Mouse (Mus musculus) forebrain, embryonic 13.5 days (tissue): Measurements from ENCODE around the gene 5730455P16Rik. TPM values are rescaled to one million over a fixed set of nuclear protein-coding genes. Genes with fewer than 3 reads are reported as not detected.

Source experiments
- ATAC-seq: fragments of 200-750 bp; cut with Nextera tagmentation; 2 replicates; pipeline ENCODE4 v1.8.0; 2017
- H3K27ac ChIP-seq: fragments of 300-500 bp; sonication (generic); 2 replicates; pipeline ENCODE4 v1.5.1; 2015; ENCODE audit warnings: inconsistent platforms, mild to moderate bottlenecking, moderate library complexity
- H3K27me3 ChIP-seq: fragments of 300-500 bp; sonication (generic); 2 replicates; pipeline ENCODE4 v1.6.1; 2015; ENCODE audit warnings: mild to moderate bottlenecking, inconsistent platforms
- H3K36me3 ChIP-seq: fragments of 300-500 bp; sonication (generic); 2 replicates; pipeline ENCODE4 v1.6.1; 2015; ENCODE audit warnings: mild to moderate bottlenecking, inconsistent platforms; ENCODE audit not compliant: poor library complexity, severe bottlenecking
- H3K4me1 ChIP-seq: fragments of 300-500 bp; sonication (generic); 2 replicates; pipeline ENCODE4 v1.6.1; 2015; ENCODE audit warnings: inconsistent platforms
- H3K4me2 ChIP-seq: fragments of 300-500 bp; sonication (generic); 2 replicates; pipeline ENCODE4 v1.6.1; 2015; ENCODE audit warnings: inconsistent platforms, mild to moderate bottlenecking, moderate library complexity
- H3K4me3 ChIP-seq: fragments of 300-500 bp; sonication (generic); 2 replicates; pipeline ENCODE4 v1.5.1; 2015; ENCODE audit warnings: mild to moderate bottlenecking, inconsistent platforms
- H3K9ac ChIP-seq: fragments of 300-500 bp; sonication (generic); 2 replicates; pipeline ENCODE4 v1.6.1; 2015; ENCODE audit warnings: mild to moderate bottlenecking, inconsistent platforms
- H3K9me3 ChIP-seq: fragments of 300-500 bp; sonication (generic); replicated peaks from 2 replicates; pipeline ENCODE4 v1.6.1; 2016; ENCODE audit warnings: inconsistent platforms
- WGBS: fragments of 180-500 bp; shearing (Covaris S2); methylation state at CpG from one replicate; pipeline ENCODE4 v1.1.7; 2015; 5-methylcytosine and 5-hydroxymethylcytosine counted together
- polyA plus RNA-seq: library from polyadenylated mRNA; unstranded; fragments of >200 nt; fragmentation: Nextera tagmentation; extraction: Ambion mirVana; gene quantifications from 2 replicates; pipeline ENCODE4 v1.2.1, GENCODE M21; 2015

5730455P16Rik gene
- polyA plus RNA-seq, 1 experiment from 2014 or later = 30.3 TPM

DNA sequence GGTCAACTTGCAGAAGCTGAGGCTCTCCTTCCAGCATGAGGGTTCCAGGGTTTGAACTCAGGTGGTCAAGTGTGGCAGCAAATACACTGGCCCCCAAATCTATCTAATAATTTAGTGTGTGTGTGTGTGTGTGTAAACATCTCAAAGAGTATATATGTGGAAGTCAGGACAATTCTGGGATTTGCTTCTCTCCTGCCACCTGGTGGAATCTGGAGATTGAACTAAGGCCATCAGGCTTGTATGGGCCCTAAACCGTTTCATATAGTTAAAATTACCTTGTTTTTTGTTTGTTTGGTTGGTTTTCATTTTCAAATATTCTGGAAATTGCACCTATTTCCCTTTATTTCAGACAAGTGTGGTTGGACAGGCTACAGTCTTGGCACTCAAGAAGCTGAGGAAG is 8.9 kb downstream of the 5730455P16Rik start:
- H3K27me3 ChIP-seq = no peaks in the 10 kb centered on the region

GRCm38 (mm10) chr11:80354832-80355231 is 23.0 kb downstream of the 5730455P16Rik start:
- ATAC-seq = no peak
- 28% methylated on average over 4 of the region's 4 CpGs for WGBS
- Histone ChIP-seq H3K36me3 (peaks cover 13% of the 10 kb centered on the region), H3K9ac (no peak overlapping the region), H3K4me2 (no peak overlapping the region), H3K4me1 (no peaks in the 10 kb centered on the region), H3K27ac (no peak overlapping the region), H3K9me3 (no peaks in the 10 kb centered on the region), H3K27me3 (no peaks in the 10 kb centered on the region), H3K4me3 (no peak overlapping the region)

More for the DNA sequence above, 8.9 kb downstream of the 5730455P16Rik start:
- peaks cover 76% of the 10 kb centered on the region for H3K36me3 ChIP-seq
- no peak overlapping the region for H3K4me3 ChIP-seq
- WGBS = 90% methylated on average over 1 of the region's 1 CpGs
- H3K4me1 ChIP-seq = no peaks in the 10 kb centered on the region
- H3K27ac ChIP-seq = no peak overlapping the region
- no peaks in the 10 kb centered on the region for H3K9me3 ChIP-seq
- no peak overlapping the region for H3K9ac ChIP-seq
- H3K4me2 ChIP-seq = no peak overlapping the region
- no peak for ATAC-seq

DNA sequence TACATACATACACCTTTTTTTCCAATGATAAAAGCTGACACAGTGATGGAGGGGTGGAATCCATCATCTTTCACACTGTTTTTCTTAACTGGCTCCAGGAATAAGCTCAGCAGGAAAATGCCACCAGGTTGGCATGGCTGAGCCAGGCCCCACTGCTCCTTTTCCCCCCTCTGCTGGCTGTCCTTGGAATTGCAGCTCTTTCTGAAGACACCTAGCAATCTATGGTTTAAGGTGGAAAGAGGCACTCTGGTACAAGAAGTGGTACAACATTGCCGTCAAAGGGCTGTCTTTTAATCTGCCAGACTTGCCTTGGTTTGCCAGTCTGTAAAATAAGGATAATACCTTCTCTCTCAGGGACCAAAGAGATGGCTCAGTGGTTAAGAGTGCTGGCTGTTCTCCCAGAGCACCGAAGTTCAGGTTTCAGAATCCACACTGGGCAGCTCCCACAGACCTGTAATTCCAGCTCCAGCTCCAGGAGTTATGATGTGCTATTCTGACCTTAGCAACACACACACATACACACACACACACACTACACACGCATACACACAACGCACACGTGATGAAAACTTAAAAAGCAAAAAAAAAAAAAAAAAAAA is 25.9 kb downstream of the 5730455P16Rik start:
- Histone ChIP-seq H3K27me3 (no peaks in the 10 kb centered on the region), H3K27ac (no peak overlapping the region), H3K4me3 (no peak overlapping the region), H3K4me2 (no peak overlapping the region), H3K4me1 (no peaks in the 10 kb centered on the region), H3K9ac (no peak overlapping the region), H3K9me3 (no peaks in the 10 kb centered on the region), H3K36me3 (peaks cover 13% of the 10 kb centered on the region)
- 71% methylated on average over 5 of the region's 5 CpGs for WGBS
- ATAC-seq = no peak

- no peak overlapping the region for H3K4me2 ChIP-seq
- ATAC-seq = no peak
- H3K4me3 ChIP-seq = no peak overlapping the region
- H3K9me3 ChIP-seq = no peaks in the 10 kb centered on the region
- H3K36me3 ChIP-seq = peaks cover 20% of the 10 kb centered on the region
- H3K4me1 ChIP-seq = peaks cover 23% of the 10 kb centered on the region
- H3K9ac ChIP-seq = no peak overlapping the region
- WGBS = 6% methylated on average over 2 of the region's 2 CpGs
- no peaks in the 10 kb centered on the region for H3K27me3 ChIP-seq
- H3K27ac ChIP-seq = peak overlapping the region; percentile 60
These were observed 35.4 kb downstream of the 5730455P16Rik start for GRCm38 (mm10) chr11:80342482-80342881.

DNA sequence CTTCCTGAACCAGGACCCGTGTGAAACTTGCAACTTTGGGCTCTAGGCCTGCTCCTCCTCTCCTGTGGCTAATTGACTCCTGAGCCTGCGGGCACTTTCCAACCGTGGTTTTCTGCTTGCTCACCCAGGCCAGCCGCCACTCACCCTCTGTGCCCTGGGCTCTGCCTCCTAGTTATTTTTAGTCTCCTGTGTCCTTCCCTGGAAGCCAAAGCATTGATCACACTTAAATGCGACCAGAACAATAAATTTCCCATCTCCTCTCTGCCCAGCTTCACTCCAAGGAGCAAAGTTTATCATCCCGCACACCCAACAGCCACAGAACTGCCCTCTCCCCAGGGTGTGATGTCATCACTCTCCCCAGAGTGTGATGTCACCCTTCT is 41.5 kb downstream of the 5730455P16Rik start:
- Histone ChIP-seq H3K4me2 (no peak overlapping the region), H3K4me3 (no peak overlapping the region), H3K4me1 (peaks cover 24% of the 10 kb centered on the region), H3K9ac (no peak overlapping the region; the same call in 1 of the 2 replicates), H3K27ac (peak overlapping the region; percentile 85), H3K27me3 (no peaks in the 10 kb centered on the region), H3K9me3 (no peaks in the 10 kb centered on the region), H3K36me3 (peaks cover 57% of the 10 kb centered on the region)
- WGBS = 12% methylated on average over 6 of the region's 6 CpGs
- ATAC-seq = no peak

DNA sequence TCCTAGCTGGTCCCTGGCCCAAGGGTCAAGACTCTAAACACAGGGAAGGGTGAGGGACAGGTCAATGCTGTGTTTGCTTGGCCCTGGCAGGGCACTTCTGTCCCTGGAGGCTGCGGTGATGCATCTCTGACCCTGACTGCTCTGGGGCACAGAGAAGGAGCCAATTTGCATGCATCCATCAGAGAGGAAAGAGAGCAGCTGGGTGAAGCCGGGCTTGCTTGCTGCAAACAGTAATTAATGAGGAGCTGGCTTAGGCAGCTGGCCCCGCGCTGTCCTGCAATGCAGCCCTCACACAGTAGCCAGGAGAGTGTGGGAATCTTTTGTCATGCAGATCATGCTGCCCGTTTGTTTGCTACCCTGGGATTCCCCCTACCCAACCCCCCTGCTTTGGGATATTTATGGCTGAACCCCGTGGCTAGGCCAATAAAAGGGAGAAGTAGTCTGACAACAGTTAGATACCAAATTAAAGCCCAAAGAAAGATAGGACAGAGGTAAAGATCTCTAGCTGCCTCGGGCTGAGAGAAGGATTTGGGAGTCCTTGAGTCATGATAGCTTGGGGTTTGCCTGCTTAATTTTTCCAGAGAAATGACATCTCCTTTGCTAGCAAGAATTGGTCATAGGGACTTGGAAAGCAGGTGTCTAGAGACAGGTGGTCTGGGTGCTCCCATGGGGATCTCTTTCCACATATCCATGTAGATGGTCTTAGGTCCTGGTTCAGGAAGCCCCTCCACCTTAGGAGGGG is 42.1 kb downstream of the 5730455P16Rik start:
- H3K4me3 ChIP-seq = no peak overlapping the region
- H3K4me2 ChIP-seq = peak overlapping the region; percentile 14; the same call in 1 of the 2 replicates
- H3K36me3 ChIP-seq = peaks cover 62% of the 10 kb centered on the region
- no peak overlapping the region for H3K9ac ChIP-seq
- WGBS = 0% methylated on average over 7 of the region's 7 CpGs
- peak; percentile 97 for ATAC-seq
- no peaks in the 10 kb centered on the region for H3K27me3 ChIP-seq
- peaks cover 24% of the 10 kb centered on the region for H3K4me1 ChIP-seq
- H3K9me3 ChIP-seq = no peaks in the 10 kb centered on the region
- peak overlapping the region; percentile 85 for H3K27ac ChIP-seq

DNA sequence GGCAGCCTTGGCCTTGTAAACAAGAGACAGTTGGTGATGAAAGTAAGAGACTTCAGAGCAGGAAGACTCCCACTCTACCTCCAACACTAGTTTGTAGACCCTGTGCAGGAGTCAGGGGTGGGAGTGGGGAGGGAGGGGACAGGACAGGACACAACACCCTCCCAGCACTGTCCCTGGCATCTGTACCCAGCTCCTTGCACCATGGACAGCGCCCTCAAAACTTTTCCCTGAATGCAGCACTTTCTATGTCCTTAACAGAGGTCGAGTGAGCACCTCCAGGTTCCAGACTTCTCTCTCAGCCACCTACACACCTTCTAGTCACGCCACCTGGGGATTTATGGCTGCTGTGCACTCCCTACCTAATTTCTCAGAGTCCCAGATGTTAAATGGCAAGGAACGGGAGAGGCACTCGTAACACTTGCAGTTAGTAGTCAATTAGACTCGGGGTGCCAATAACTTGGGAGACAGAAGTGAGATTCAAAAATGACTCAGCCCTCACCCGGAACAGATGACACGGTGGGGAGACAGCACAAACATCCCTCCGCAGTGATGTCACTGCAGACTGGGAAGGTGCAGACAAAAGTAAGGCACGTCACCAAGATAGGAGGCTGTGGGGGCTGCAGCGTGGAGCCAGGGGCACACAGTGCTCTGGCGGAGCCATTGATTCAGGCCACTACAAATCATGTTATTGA is 45.0 kb downstream of the 5730455P16Rik start:
- H3K4me1 ChIP-seq = peaks cover 24% of the 10 kb centered on the region
- no peak overlapping the region for H3K27ac ChIP-seq
- peaks cover 66% of the 10 kb centered on the region for H3K36me3 ChIP-seq
- H3K4me2 ChIP-seq = no peak overlapping the region
- no peaks in the 10 kb centered on the region for H3K27me3 ChIP-seq
- no peak overlapping the region for H3K9ac ChIP-seq
- WGBS = 75% methylated on average over 12 of the region's 12 CpGs
- no peaks in the 10 kb centered on the region for H3K9me3 ChIP-seq
- H3K4me3 ChIP-seq = no peak overlapping the region
- ATAC-seq = no peak

DNA sequence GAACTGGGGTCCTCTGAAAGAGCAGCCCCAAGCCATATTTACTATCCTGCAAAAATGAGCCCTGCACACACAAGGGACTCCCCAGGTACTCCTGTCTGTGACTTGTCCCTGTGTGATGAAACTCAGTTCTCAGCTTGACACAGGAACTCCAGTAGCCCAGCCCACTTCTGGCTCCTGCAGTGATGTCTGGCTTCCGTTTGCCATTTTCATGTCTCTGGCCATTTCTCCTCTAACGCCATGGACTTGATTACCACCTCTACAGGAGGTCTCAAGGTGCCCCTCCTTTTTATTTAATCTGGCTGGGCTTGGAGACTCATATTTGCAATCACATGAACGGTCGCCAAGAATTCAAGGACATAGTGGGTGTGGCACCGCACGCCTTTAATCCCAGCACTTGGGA is 53.2 kb downstream of the 5730455P16Rik start:
- Histone ChIP-seq H3K9ac (no peak overlapping the region), H3K9me3 (no peaks in the 10 kb centered on the region), H3K27me3 (no peaks in the 10 kb centered on the region), H3K36me3 (peaks cover 68% of the 10 kb centered on the region), H3K4me3 (no peak overlapping the region), H3K4me1 (peaks cover 15% of the 10 kb centered on the region; the same call in 1 of the 2 replicates), H3K4me2 (no peak overlapping the region), H3K27ac (no peak overlapping the region)
- no peak for ATAC-seq
- 86% methylated on average over 6 of the region's 6 CpGs for WGBS

GRCm38 (mm10) chr11:80323255-80323654 is 54.6 kb downstream of the 5730455P16Rik start:
- Histone ChIP-seq H3K9me3 (no peaks in the 10 kb centered on the region), H3K4me2 (no peak overlapping the region), H3K4me3 (no peak overlapping the region), H3K4me1 (peaks cover 25% of the 10 kb centered on the region), H3K9ac (no peak overlapping the region), H3K27me3 (no peaks in the 10 kb centered on the region), H3K27ac (no peak overlapping the region), H3K36me3 (peaks cover 58% of the 10 kb centered on the region)
- WGBS = 64% methylated on average over 13 of the region's 13 CpGs
- no peak for ATAC-seq

- Histone ChIP-seq H3K4me3 (no peak overlapping the region), H3K4me2 (0 out of 2 replicates have a peak overlapping the region, but pooled peaks have one; percentile 15), H3K27ac (peak overlapping the region; percentile 85), H3K27me3 (no peaks in the 10 kb centered on the region), H3K36me3 (peaks cover 9% of the 10 kb centered on the region), H3K4me1 (peaks cover 79% of the 10 kb centered on the region), H3K9ac (no peak overlapping the region), H3K9me3 (no peaks in the 10 kb centered on the region)
- ATAC-seq = peak; percentile 87
- WGBS = 26% methylated on average over 10 of the region's 10 CpGs
These were observed 61.8 kb downstream of the 5730455P16Rik start for GRCm38 (mm10) chr11:80315743-80316639.

GRCm38 (mm10) chr11:80313944-80314343 is 63.9 kb downstream of the 5730455P16Rik start:
- H3K4me1 ChIP-seq = peaks cover 89% of the 10 kb centered on the region
- no peaks in the 10 kb centered on the region for H3K9me3 ChIP-seq
- no peak overlapping the region for H3K9ac ChIP-seq
- peak overlapping the region; percentile 94 for H3K27ac ChIP-seq
- no peak for ATAC-seq
- H3K27me3 ChIP-seq = no peaks in the 10 kb centered on the region
- no peak overlapping the region for H3K4me2 ChIP-seq
- H3K4me3 ChIP-seq = no peak overlapping the region
- WGBS = 70% methylated on average over 4 of the region's 4 CpGs
- H3K36me3 ChIP-seq = peaks cover under 1% of the 10 kb centered on the region; the same call in 1 of the 2 replicates
